Mouse (Mus musculus): ENCODE measurements around the gene Scarb2.

The Scarb2 gene

DNA sequence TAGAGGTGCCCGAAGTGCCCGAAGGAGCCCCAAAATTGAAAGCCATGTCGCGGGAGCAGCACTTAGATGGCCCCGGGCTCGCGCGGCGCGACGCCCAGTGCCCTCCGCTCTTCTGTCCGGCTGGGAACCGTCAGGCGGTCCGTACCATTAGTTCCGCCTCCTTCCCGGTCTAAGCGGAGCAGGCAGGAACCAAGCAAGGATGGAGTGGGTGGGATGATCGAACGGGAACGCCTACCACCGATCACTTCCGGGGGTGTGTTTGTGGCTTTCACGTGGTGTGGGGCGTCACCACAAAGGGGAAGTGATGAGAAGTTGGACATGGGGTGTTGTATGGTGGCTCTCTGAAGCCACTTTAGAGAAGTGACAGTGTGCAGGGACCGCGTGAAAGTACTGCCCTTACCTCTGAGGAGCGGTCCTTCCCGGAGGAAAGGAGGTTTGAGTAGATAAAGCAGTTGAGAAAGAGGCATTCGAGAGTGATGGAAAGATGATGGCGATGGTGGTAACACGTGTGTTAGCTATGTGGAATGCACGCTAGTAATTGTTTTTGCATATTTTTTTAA is 71.5 kb downstream of the Scarb2 start, which contains the start of gene Nup54:
TSS of gene Nup54 (minus strand) at position 195 of the 560 bp plus-strand sequence.
- DNase-seq (ENCODE audit: low spot score): peak; percentile 96

- peak; percentile 50 for DNase-seq (ENCODE audit: low spot score)
These were observed 72.1 kb downstream of the Scarb2 start for GRCm38 (mm10) chr5:92434571-92434985.

DNA sequence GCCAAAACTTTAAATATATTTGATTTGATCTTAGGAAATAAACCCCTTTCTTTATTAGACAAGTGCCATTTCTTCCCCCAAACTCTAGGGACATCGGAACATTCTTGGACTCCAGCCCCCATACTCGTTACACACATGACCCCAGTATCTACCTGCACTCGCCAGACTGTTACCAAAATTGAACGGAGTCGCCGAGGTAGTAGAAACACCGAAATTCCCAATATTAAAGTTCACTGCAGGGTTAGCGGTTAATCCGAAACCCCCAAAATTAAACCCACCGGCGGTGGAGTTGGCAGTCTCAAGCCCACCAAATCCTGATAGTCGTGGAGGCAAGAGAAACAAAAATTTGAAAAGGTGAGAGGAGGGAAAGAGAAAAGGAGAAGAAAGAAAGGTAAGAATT is 72.6 kb downstream of the Scarb2 start:
- DNase-seq (ENCODE audit: low spot score): peak; percentile 24

DNA sequence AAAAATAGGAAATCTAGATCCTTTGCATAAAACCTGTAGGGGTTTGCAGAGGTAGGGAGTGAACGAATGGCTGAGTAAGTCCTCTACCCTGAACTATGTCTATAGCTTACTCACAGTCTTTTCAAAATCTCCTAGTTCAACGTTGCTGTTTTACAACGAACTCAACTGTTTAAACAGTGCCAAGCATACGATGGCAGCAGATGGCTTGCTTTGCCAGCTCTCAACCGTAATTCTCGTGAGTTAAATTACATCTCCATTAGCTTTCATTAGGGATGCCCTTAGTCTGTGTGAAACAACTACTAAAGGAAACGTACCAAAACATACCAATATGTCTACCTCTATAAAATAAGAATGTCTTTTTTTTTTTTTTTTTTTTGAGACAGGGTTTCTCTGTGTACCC is 75.0 kb downstream of the Scarb2 start:
- no peak for DNase-seq (ENCODE audit: low spot score)

DNA sequence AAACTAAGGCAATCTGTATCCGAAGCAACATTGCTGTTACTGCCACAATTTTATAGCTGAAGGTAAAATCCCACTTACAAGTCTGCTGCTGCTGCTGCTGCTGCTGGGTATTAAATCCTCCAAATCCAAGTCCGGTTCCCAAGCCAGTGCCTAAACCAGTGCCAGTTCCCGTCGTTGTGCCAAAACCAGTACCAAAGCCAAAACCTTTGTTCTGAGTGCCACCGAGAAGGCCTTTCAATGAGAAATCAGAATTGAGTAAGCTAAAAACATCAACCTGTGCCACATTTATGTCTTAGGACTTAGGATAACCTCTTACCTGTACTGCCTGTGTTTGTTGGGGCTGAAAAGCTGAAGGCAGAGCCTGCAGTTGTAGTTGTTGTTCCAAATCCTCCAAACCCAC is 75.9 kb downstream of the Scarb2 start:
- no peak for DNase-seq (ENCODE audit: low spot score)

- DNase-seq (ENCODE audit: low spot score): no peak
These were observed 82.5 kb downstream of the Scarb2 start for GRCm38 (mm10) chr5:92424126-92424525.

- no peak for DNase-seq (ENCODE audit: low spot score)
These were observed 92.7 kb downstream of the Scarb2 start for GRCm38 (mm10) chr5:92413982-92414375.

GRCm38 (mm10) chr5:92413271-92413981 is 93.2 kb downstream of the Scarb2 start:
- no peak for DNase-seq (ENCODE audit: low spot score)

GRCm38 (mm10) chr5:92411461-92412140 is 95.0 kb downstream of the Scarb2 start:
- DNase-seq (ENCODE audit: low spot score): no peak

DNA sequence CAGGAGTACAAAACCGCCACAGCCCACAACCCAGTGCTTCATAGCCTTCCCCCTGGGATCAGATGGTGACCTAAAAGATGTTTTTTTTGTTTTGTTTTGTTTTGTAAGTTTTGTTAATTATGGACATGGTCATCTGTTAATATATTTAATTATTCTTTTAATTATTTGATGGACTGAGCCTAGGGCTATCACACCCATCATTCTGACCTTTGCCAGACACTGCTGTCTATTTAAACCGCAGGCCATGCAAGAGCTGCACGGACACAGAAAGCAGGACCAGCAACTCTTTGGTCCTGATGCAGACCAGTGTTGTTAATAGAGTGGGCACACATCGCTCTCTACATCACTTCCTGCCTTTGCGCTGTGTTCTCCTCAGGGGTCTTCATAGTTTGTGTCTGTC is 96.1 kb downstream of the Scarb2 start:
- DNase-seq (ENCODE audit: low spot score): no peak

DNA sequence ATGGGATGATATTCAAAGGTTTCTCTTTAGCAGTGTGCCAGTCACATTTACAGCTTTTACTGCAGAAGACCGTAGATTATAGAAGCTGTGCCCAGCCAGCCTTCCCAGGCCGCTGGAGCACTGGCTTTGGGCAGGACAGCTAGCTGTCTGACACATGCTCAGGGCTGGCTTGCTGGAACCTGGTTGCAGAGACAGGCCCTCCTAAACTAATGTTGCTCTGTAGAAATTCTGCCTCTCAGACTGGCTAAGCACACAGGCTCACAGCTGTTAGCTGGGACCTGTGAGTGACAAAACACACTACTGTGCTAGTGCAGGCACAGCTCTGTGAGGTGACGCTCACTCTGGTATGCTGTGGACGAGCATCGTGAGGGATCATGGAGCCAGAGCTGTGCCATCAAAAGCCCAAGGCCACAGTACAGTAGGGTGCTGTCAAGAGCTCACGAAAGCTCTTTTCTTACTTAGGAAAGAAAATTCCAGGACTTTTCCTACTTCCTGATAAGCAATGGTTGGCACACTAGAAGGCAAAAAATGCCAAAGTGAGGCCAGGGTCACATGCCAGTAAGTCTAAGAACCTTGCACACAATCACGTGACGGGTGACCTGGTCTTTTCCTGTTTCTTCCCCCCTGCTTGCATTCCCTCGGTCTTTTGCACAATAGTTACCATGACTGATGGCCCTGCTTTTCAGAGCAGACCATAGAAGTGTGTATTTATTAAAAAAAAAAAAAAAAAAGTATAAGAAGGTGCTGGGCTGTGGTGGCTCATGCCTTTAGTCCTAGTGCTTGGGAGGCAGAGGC is 97.1 kb downstream of the Scarb2 start:
- DNase-seq (ENCODE audit: low spot score): no peak

GRCm38 (mm10) chr5:92404400-92404678 is 102.3 kb downstream of the Scarb2 start:
- DNase-seq (ENCODE audit: low spot score): no peak

GRCm38 (mm10) chr5:92403562-92404399 is 102.9 kb downstream of the Scarb2 start:
- DNase-seq (ENCODE audit: low spot score): no peak

- no peak for DNase-seq (ENCODE audit: low spot score)
These were observed 103.8 kb downstream of the Scarb2 start for GRCm38 (mm10) chr5:92402816-92403215.

DNA sequence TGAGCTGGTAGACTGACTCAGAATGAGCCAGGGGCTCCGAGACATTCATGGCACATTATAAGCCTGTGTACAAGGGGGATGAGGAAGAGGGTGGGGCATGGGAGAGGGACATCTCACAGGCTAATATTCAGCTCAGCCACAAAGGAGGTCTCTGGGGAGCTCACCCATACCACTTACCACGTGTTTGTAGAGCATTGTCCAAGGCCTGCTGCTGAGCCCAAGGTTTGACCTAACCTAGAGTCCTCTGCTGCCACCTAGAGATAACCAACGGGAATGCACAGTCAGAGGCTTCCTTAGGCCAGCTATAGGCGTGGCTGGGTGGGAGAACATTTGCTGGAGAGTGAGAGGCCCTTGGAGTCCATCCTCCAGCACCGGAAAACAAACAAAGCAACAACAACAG is 108.5 kb downstream of the Scarb2 start:
- peak; percentile 90 for DNase-seq (ENCODE audit: low spot score)

DNA sequence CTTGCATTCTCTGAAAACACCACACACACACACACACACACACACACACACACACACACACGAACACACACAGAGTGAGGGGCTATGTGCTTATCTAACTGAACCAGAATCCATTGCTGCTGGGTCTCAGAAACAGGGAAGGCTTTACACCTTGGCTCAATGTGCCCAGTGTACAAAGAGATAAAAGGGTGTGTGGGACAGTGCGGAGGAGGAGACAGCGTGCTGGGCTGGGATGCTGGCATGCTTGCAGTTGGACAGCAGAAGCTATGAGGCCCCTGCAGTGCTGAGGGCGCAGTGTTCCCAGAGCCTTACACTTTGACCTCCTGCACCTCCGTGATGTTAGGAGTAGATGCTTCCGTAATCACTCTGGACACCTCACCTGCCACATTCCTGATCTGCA is 110.2 kb downstream of the Scarb2 start:
- DNase-seq (ENCODE audit: low spot score): no peak

- no peak for DNase-seq (ENCODE audit: low spot score)
These were observed 110.9 kb downstream of the Scarb2 start for GRCm38 (mm10) chr5:92395764-92396163.

GRCm38 (mm10) chr5:92393863-92394262 is 112.8 kb downstream of the Scarb2 start:
- DNase-seq (ENCODE audit: low spot score): no peak

DNA sequence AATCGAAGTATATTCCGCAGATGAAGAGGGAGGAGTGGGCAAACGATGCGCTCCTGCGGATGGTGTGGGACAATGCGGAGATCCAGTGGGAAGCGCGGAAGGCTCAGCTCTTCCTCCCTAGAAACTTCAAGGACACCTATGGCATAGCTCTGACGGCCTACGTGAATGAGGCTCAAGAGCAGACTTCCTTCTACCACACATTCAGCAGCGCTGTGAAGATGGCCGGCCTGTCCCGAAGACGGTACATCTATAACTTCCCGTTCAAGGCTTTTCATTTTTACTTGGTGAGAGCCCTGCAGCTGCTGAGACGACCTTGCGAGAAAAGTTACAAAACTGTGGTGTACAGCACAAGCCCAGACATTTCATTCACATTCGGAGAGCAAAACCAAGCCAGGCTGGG is 114.1 kb downstream of the Scarb2 start:
- no peak for DNase-seq (ENCODE audit: low spot score)

Data from MN1 (cell line).